Mouse (Mus musculus): Measurements from ENCODE around the gene Ercc6.

Gene Ercc6

DNA sequence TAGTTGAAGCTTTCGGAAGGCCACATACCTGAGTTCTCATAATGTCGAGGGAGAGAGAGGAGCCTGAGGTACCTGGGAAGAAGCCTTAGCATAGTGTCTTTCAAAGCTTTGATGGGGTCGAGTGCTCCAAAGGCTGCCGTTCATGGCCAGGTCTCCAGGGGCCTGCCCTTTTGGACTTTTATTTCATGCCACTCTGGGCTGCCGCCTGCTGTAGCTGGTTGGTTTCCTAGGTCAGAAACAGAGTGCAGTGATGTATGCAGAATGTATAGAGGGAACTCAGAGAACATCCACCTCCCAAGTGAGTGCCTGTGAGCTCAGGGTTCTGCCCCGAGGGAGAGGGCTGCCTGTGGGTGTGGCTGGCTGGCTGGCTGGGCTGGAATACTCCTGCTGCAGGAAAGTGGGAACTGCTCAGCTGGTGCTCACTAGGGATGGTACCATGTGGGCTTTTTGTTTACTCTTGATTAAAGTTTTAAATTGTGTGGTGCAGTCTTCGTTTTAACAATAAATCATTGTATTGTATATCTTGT is 7.1 kb downstream of the Ercc6 start:
- DNase-seq: no peak

DNA sequence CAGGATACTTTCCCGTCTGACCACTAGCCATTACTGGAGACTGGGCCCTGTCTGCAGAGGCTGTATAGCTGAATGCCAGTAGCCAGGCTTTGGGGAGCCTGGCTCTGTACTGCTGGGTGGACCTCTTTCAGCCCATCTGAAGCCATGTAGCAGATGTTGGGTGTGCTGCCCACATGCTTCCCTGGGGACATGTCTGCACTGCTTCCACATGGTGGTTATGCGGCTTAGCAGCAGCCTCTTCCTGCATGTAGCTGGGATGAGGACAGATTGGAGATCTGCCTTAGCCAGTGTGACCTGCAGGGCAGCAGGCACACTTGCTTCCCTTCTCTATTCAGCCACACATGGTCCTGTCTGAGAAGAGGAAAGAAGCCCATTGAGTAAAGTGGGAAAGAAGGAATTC is 9.0 kb downstream of the Ercc6 start:
- no peak for DNase-seq

DNA sequence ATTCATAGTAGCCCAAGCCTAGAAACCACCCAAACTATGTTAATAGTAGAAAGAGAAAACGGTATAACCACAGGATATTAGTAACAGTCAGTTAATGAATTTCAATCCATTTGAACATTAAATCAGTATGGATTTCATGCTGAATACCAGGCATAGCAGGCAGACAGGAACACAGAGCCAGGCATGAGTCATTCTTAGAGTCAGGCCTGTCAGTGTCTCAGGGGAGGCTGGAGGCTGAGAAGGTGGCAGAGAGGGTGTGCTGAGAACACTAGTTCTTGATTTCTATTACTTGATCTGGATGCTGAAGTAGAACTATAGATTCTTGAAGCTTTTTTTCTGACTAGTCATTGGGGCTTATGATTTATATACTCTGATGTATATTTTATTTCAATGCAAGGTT is 10.8 kb downstream of the Ercc6 start:
- DNase-seq: no peak

DNA sequence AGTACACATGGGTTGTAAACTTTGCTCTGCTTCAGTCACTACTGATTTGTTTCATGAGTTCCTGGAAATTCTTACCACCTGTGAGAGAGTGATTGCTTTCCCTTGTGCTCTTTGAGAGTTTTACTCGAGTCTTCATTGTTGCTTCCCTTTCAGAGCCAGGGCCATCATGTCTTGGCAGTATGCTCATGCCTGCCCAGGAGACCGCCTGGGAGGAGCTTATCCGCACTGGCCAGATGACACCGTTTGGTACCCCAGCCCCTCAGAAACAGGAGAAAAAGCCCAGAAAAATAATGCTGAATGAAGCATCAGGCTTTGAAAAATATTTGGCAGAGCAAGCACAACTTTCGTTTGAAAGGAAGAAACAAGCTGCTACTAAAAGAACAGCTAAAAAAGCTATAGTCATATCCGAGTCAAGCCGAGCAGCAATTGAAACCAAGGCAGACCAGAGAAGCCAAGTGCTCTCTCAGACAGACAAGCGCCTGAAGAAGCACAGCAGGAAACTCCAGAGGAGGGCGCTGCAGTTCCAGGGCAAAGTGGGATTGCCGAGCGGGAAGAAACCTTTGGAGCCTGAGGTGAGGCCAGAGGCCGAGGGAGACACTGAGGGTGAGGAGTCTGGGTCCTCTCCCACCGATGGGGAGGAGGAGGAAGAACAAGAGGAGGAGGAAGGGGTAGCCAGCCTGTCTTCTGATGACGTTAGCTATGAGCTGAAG is 12.8 kb downstream of the Ercc6 start:
- DNase-seq: no peak

DNA sequence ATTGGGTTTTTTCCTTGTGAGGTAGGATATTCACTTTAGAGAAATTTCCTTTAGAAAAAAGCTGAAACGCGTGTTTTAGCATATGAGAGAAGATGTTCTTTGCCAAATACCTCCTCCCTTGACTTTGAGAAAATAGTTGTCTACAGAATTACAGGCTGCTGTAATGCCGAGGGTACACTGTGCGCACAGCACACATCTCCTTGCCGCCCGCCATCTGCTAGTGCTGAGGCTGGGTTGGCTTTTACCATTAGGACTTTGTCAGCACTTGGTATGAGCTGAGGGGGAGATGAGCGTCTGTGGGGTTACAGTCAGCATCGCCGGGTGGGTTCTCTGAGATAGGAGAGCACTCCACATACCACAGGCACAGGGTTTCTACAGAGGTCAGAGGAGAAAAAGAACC is 13.9 kb downstream of the Ercc6 start:
- DNase-seq: no peak

DNA sequence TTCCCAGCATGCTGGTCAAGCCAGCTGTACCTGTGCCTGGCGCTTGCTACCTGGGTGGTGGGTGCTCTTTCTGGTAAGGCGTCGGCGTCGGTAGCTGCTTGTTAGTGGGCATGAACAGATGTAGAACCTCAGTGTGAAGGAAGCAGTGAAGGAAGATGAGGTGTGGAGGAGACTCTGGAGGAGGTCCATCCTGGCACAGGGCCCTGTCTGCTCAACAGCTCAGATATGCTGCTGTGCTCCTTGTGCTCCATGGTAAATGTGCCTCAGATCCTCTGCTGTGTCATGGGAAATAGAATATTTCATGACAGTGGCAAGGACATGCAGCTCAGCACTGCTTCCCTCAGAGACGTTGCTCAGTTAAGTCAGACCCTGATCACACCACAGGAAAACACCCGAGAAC is 15.7 kb downstream of the Ercc6 start:
- DNase-seq: no peak

DNA sequence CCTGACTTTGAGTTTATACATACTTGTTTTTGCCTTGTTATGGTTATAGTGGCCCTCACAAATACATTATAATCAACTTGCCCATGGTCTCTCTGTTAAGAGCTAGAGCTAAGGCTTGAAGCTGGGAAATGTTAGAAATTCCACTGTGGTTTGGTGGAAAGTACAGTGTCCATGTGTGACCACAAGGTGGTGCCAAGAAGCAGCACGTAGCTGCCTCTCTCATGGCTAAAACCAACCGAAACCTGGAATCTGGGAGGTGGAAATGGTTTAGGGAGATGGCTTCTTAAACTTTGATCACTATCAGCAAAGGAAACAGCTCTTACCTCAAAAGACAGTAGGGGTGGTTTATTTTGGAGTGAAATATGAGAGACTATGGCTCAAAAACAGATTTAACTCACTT is 17.6 kb downstream of the Ercc6 start:
- peak; percentile 56 for DNase-seq

DNA sequence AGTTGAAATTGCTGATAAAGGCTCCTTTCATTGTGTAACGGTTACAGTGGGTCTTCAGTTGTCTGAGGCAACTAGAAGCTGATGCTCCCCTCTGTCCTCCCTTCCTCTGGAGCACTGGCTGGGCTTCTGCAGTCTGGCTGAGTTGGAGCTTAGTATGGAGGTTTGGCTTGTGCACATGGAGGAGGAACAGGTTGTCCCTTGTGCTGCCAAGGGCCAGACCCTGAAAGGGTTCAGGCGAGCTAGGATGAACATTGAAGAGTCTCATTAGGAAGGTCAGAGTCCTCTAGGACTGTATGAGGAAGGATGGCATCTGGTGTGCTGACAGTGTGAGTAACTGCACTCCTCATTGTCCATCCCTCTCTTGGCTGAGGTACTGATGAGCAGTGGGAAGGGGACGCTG is 18.1 kb downstream of the Ercc6 start:
- no peak for DNase-seq

DNA sequence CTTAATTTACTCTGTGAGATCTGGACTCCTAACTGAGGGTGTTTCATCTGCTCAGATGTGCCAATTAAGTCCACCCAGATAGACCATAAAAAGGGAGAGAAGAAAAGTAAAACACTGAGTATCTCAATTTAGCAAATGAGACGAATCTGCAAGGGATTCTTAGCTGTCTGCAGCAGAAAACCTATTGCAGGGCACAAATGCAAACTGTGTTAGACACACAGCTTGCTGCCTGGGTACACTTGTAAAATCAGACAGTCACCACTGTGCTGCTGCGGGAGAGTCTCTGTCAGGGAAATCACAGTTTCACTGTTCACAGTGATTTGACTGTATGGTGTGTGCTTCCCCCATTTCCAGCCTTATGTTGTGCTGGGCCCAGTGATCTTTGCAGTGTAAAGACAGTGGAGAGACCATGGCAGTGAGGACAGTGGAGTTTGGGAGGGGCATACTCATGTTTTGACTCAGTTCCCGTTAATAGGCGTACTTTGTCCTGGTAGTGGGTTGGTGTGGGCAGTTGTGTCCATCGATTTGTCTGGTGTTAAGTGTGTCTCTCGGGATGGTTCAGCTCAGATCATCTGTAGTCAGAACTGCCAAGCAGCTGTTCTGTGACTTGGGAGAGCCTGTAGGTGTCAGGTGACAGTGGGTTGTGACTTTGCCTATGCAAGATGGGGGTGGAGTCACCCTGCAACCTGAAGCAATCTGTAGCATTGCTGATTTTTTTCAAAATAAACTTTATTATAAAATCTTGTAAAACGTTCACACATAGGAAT is 19.2 kb downstream of the Ercc6 start:
- no peak for DNase-seq

DNA sequence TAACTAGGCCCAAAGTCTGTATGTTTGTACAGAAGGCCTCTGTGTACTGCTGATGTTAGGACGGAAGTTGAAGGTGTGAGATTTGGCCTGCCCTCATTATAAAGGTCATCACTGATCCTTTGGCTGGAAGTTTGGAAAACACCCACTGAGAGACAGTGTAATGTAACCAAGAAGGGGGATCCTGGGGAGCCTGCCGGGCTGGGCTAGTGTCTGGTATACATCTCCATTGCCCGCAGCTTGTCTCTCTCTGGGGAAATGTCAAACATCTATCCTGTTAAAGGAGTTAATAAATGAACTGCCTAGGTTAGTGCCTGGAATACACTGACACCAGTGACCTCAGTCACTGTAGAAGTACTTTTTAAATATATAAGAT is 19.8 kb downstream of the Ercc6 start:
- no peak for DNase-seq

DNA sequence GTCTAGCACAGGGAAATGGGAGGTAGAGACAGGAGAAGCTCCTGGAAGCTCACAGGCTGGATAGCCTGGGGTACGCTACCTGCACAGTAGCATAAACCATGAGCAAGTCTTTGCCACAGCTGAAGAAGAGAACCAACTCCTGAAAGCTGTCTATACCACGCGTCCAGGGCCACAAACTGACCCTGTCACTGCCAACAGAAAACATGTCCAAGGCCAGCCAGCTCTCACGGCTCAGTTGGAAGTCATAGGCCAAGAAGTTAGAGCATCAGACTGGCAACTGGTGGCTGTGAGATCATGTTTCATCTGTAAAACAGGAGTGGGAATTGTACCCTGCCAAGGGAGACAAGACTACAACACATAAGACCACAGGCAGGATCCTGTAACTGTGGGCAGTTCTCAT is 20.3 kb downstream of the Ercc6 start:
- no peak for DNase-seq

DNA sequence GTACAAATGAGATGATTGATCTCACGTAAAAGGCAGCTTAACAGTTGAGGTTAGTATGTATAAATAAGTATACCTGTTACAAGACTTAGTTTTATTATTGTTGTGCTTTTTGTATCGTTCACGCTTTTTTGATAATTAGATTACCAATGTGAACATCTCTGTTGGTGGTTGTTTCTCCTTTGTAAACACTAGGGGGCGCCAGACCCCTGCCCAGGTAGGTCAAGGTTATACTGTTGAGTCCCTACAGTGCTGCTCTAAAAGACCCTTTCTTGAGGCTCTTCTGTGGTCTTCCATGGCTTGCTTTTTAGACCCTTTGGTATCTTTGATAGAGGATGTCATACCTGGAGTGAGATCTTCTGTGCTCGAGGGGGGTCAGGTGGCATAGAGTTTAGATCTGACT is 20.8 kb downstream of the Ercc6 start:
- DNase-seq: no peak

DNA sequence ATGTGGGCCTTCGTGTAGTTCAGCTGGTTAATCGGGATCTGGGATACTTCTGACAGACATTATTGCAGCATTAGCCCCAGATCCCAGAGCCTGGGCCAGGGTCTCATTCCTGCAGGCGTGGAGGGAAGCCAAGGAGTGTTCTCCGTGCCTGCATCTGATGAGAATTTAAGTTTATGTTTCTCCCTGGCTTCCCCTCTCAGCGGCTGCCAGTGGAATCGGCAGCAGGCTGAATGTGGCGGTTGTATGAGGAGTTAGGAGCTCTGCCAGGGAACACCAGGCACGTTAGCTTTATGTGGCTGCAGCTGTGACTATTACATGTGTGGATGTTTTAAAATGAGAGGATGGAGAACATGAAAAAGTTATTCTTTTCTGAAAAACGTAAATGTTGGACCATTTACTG is 23.4 kb downstream of the Ercc6 start:
- no peak for DNase-seq

DNA sequence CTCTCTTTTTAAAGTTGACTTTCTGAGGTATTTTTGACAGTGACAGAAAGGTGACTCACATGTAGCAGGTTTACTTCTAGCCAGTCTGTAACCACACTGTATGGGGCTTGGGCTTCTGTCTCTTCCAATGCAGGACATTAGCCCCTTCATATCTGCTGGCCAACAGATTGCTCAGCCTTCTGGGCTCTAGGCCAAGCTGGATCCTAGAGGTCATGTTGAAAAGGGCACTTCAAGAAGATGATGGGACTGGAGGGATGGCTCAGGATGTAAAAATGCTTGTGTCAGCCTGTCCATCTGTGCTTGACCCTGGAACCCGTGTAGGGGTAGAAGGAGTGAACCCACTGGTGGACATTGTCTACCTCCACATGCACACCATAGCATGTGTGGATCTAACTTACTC is 24.8 kb downstream of the Ercc6 start:
- DNase-seq: no peak

DNA sequence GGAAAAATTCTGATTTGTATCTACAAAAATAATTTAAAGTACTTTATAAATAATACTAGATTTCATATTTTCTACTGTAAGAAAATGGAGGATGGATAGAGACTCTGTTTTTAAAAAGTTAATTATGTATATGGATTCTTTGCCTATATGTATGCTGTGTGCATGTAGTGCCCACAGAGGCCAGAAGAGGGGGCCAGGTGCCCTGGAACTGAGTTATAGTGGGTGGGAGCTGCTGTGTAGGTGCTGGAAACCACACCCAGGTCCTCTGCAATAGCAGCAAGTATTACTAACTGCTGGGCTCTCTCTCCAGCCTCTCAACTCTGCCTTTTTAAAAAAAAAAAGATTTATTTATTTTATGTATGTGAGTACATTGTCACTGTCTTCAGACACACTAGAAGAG is 29.8 kb downstream of the Ercc6 start:
- DNase-seq: no peak

DNA sequence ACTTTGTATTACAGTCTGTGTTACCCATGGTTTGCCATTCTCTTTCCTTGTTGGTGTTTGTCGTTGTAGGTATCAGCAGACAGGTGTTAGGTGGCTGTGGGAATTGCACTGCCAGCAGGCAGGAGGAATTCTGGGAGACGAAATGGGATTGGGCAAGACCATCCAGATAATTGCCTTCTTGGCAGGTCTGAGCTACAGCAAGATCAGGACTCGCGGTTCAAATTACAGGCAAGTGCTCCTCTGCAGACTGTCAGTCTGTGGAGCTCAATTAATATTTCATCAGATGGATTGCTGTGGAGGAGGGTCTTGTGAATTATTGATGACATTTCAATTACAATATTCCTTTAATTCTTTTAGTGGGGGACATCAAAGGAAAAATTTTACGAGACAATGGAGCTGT is 33.4 kb downstream of the Ercc6 start:
- no peak for DNase-seq

DNA sequence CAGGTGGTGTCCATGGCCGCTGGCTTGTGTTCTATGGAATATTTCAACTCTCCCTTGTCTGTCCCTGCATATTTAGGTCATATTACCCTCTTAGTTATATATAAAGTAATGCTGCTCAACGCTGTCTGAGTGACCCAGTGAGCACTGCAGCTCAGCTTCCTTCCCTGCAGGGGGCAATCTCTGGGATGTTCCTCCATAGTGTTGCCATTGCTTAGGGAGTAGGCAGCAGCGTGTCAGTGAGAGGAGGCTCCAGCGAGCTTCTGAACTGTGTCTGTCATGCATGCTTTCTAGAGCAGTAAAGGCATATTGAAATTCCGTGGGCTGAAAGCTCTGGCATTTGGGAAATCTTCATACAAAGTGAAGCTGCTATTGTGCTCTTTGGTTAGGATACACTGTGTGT is 38.5 kb downstream of the Ercc6 start:
- DNase-seq: no peak

DNA sequence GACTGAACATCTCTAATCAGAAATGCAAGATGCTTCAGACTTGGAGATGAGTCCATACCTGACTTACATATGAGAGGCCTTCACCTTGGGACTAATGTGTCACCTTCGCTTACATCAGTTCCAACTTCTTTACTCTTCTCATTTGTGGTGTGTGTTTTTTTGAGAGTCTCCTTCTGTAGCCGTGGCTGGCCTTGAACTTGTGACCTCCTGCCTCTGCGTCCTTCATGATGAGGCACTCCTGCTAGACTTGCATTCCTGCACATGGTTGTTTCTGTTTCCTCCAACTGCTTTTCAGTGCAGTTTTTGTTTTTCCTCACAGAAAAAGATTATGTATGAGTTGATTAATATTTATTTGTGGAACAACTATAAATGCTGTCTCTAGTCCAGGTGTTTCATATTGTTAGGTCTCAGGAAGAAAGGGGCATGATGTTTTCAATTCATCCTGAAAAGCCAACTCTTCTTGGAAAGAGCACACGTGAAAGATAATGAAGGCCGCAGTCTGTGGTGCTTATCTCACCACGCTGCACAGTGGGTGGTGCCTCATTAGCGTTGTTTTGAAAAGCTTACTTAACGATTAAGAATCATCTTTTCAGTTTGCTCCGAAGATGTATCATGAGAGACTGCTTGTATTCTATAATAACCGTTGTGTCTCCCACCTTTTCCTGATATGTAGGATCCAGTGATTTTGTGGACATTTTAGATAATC is 40.0 kb downstream of the Ercc6 start:
- no peak for DNase-seq

DNA sequence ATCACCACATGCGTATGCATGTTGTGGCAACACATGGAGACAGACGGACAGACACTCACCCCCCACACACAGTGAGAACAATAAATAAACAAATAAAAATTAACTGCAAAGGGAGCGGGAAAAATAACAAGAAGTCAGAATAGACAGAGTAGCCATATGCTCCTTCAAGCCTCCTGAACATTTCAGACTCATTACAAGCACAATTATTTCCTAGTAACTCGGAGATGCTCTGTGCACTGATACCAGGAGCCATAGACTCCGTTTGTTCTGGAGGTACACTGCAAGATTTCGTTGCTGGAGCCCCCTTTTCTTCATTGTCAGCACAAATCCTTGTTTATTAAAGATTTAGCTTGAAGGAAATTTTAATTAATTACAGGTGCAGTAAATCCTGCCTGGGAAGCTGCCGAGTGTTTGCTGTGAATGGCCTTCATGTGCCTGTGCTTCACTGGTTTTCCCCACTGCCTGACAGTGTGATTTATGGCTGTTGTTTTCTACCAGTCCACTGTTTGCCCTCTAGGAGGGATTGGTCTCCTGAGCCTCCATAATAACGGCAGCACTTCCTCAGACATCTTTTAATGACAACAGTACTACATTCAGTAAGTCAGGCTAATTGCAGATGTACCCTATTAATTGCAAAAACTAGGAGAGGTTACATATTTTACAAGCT is 41.7 kb downstream of the Ercc6 start:
- no peak for DNase-seq

DNA sequence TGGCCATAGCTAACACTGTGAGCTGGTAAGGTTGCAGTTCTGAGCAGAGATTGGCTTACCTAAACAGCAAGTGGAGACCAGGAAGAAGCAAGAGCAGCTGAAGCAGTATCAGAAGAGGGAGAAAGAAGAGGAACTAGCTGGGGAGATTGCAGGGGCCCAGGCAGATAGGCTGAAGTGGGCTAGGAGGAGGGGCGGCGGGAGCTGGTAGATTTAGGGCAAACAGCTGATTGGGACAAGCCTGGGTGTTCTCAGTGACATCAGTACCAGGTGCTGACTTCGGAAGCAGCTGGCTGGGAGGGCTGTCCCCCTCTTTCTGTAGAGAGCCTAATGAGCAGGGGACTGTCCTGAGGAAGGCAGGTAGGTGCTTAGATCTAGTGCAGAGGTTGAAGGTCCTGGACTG is 48.1 kb downstream of the Ercc6 start:
- DNase-seq: no peak

DNA sequence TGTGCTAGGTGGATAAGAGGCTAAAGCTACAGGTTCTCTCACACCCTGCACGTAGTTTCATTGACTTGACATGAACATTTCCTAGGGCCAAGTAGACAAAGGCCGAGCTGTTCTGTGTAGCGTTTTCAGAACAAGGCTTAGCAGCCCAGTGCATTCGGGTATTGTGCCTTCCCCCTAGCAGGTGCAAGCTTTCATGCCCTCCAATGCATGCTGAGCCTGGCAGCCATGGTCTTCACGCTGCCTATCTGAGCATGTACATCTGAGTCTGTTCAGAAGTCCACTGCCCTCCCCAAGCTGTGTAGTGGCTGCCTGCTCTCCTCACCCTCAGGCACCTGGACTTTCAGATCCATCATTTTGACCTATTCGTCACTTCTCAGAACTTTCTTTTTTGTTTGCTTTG is 50.3 kb downstream of the Ercc6 start:
- no peak for DNase-seq

DNA sequence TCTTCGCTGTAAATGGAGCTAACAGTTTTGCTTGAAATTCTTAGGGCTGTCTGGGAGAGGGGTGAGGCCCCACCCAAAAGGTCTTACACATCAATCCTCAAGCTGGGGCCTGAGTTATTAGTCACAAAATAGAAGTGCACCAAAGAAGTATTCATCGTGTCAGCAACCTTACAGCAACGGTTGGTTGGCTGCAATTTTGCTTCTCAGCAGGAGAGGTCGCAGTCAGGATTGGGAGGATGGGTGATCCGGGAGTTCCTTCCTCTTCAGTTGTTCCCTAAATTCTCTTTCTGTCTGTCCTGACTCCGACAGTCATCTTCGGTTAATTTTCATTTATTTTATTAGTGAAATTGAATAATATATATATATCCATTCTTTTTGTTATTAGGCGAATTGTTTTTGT is 59.2 kb downstream of the Ercc6 start:
- DNase-seq: no peak

DNA sequence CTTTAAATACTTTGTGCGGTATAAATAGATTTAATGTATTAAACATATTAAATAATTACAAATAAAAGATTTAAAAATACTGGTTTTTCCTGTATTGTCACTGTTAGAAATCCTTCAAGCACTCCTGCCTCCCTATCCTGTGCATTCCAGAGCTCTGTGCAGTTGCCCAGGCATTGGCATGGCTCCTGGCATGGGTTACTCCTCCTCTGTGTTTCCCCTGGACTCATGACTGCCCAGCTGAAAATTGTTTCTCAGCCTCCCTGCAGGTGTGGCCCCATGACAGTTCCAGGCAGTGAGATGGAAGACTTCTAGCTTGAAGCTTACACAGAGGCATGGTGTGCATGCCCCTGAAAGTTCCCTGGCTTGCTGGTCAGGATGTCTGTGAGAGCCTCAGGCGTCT is 65.1 kb downstream of the Ercc6 start:
- no peak for DNase-seq

DNA sequence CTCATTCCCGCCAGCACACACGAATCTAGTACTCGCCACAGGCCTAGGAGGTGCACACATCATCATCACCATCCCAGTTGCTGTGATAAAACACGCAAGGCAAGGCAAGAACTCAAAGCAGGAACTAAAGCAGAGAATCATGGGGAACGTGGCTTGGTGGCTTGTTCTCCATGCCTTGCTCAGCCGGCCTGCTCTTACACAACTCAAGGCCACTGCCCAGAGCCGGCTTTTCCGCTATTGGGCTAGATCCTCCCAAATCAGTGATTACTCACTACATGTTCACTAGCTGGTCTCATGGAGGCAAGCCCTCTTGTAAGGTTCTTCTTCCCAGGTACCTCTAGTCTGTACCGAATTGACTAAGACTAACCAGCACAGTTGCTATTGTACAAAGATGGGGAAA is 70.4 kb downstream of the Ercc6 start:
- no peak for DNase-seq

Data from cerebellum, adult 9-10 months (tissue).